Mouse (Mus musculus) forebrain, embryonic 10.5 days (tissue): Measurements from ENCODE around the gene Krt27. TPM values are rescaled to one million over a fixed set of nuclear protein-coding genes. Genes with fewer than 3 reads are reported as not detected.
A peak's percentile ranks its signal among the peaks of the same experiment; 100 is the strongest.

ENCODE experiments used
- DNase-seq: peaks from one replicate; pipeline ENCODE4 v3.0.0-alpha.2; 2017; ENCODE audit warnings: low spot score; ENCODE audit errors: extremely low spot score
- H3K27ac ChIP-seq: fragments of 300-500 bp; sonication (generic); 2 replicates; pipeline ENCODE4 v1.5.1; 2016; ENCODE audit warnings: mild to moderate bottlenecking
- H3K27me3 ChIP-seq: fragments of 300-500 bp; sonication (generic); 2 replicates; pipeline ENCODE4 v1.6.1; 2016; ENCODE audit warnings: mild to moderate bottlenecking; ENCODE audit not compliant: poor library complexity, severe bottlenecking
- H3K36me3 ChIP-seq: fragments of 300-500 bp; sonication (generic); replicated peaks from 2 replicates; pipeline ENCODE4 v1.6.1; 2016; ENCODE audit warnings: mild to moderate bottlenecking, moderate library complexity
- H3K4me1 ChIP-seq: fragments of 300-500 bp; sonication (generic); 2 replicates; pipeline ENCODE4 v1.6.1; 2016
- H3K4me3 ChIP-seq: fragments of 300-500 bp; sonication (generic); 2 replicates; pipeline ENCODE4 v1.5.1; 2016; ENCODE audit warnings: mild to moderate bottlenecking, moderate library complexity
- H3K9me3 ChIP-seq: fragments of 300-500 bp; sonication (generic); 2 replicates; pipeline ENCODE4 v1.6.1; 2016; ENCODE audit warnings: mild to moderate bottlenecking, moderate library complexity
- WGBS: fragments of 180-500 bp; shearing (Covaris S2); methylation state at CpG from one replicate; pipeline ENCODE4 v1.1.7; 2016; 5-methylcytosine and 5-hydroxymethylcytosine counted together
- polyA plus RNA-seq: library from polyadenylated mRNA; unstranded; fragments of >200 nt; fragmentation: Nextera tagmentation; extraction: Ambion mirVana; gene quantifications from 2 replicates; pipeline ENCODE4 v1.2.1, GENCODE M21; 2016

Gene Krt27
- polyA plus RNA-seq, 1 experiment from 2014 or later, result not detected

GRCm38 (mm10) chr11:99316543-99316942 lies 34.4 kb downstream of the Krt27 start:
- Histone ChIP-seq H3K36me3 (no peaks in the 10 kb centered on the region), H3K27me3 (no peaks in the 10 kb centered on the region), H3K9me3 (no peaks in the 10 kb centered on the region), H3K27ac (no peak overlapping the region), H3K4me3 (no peak overlapping the region), H3K4me1 (no peaks in the 10 kb centered on the region)
- 78% methylated on average over 8 of the region's 8 CpGs for WGBS
- DNase-seq, result no peak

GRCm38 (mm10) chr11:99314594-99314993 lies 36.3 kb downstream of the Krt27 start:
- Histone ChIP-seq H3K4me1 (no peaks in the 10 kb centered on the region), H3K4me3 (no peak overlapping the region), H3K9me3 (no peaks in the 10 kb centered on the region), H3K27ac (no peak overlapping the region), H3K36me3 (no peaks in the 10 kb centered on the region), H3K27me3 (no peaks in the 10 kb centered on the region)
- 89% methylated on average over 2 of the region's 2 CpGs for WGBS
- no peak for DNase-seq

DNA sequence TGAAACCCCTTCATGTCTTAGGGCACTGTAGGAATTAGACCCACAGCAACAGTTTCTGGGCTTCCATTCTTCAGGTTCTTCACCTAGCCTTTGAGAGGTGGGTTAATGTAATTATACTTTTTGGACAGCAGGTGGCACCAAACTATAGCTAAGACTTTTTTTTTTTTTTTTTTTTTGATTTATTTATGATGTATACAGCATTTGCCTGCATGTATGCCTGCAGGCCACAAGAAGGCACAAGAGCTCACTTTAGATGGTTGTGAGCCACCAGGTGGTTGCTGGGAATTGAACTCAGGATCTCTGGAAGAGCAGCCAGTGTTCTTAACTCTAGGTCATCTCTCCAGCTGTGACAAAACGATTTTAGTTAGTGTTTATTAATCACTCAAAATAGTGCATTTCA lies 40.0 kb downstream of the Krt27 start:
- no peaks in the 10 kb centered on the region for H3K4me1 ChIP-seq
- H3K27me3 ChIP-seq, result no peaks in the 10 kb centered on the region
- WGBS, result 84% methylated on average over 1 of the region's 1 CpGs
- H3K4me3 ChIP-seq, result no peak overlapping the region
- H3K9me3 ChIP-seq, result no peaks in the 10 kb centered on the region
- no peak overlapping the region for H3K27ac ChIP-seq
- DNase-seq, result no peak
- H3K36me3 ChIP-seq, result no peaks in the 10 kb centered on the region

- Histone ChIP-seq H3K27ac (no peak overlapping the region), H3K9me3 (0 out of 2 replicates have a peak, but pooled peaks cover 2% of the 10 kb centered on the region), H3K4me3 (no peak overlapping the region), H3K27me3 (no peaks in the 10 kb centered on the region), H3K4me1 (no peaks in the 10 kb centered on the region), H3K36me3 (no peaks in the 10 kb centered on the region)
- 50% methylated on average over 2 of the region's 2 CpGs for WGBS
- DNase-seq, result peak; percentile 53
Observed at GRCm38 (mm10) chr11:99307579-99307978, 43.3 kb downstream of the Krt27 start.

Other genes with a start within 250 kb of the Krt27 start
- gene Ccr7, start 196.0 kb downstream of the Krt27 start, polyA plus RNA-seq, result 0.25 and 0.30 TPM in 2 replicates
- 322 and 372 TPM in 2 replicates for gene Smarce1, start 120.1 kb downstream of the Krt27 start, polyA plus RNA-seq
- 0.07 and 0.12 TPM in 2 replicates for gene Krt222, start 107.0 kb downstream of the Krt27 start, polyA plus RNA-seq
- not detected in 2 replicates for gene Krt24, start 65.8 kb downstream of the Krt27 start, polyA plus RNA-seq
- not detected in 2 replicates for gene Krt25, start 28.2 kb downstream of the Krt27 start, polyA plus RNA-seq
- gene Krt26, start 13.1 kb downstream of the Krt27 start, polyA plus RNA-seq, result not detected in 2 replicates
- gene Krt28, start 23.8 kb upstream of the Krt27 start, polyA plus RNA-seq, result 0.22 and 0.36 TPM in 2 replicates
- gene Krt10, start 38.3 kb upstream of the Krt27 start, polyA plus RNA-seq, result 20.6 and 22.0 TPM in 2 replicates
- gene Krt12, start 71.2 kb upstream of the Krt27 start, polyA plus RNA-seq, result not detected in 2 replicates
- gene Krt20, start 87.0 kb upstream of the Krt27 start, polyA plus RNA-seq, result 0.35 and 0.64 TPM in 2 replicates
- 0.20 TPM in 1 of 2 replicates, not detected in the other for gene Krt23, start 142.0 kb upstream of the Krt27 start, polyA plus RNA-seq
- not detected in 2 replicates for gene Krt39, start 170.2 kb upstream of the Krt27 start, polyA plus RNA-seq
- not detected in 2 replicates for gene Krt40, start 192.1 kb upstream of the Krt27 start, polyA plus RNA-seq
- gene Krtap3-3, start 199.8 kb upstream of the Krt27 start, polyA plus RNA-seq, result not detected in 2 replicates
- gene Krtap3-2, start 205.7 kb upstream of the Krt27 start, polyA plus RNA-seq, result not detected in 2 replicates
- gene Gm11939, start 208.4 kb upstream of the Krt27 start, polyA plus RNA-seq, result not detected in 2 replicates
- not detected in 2 replicates for gene Krtap3-1, start 215.5 kb upstream of the Krt27 start, polyA plus RNA-seq
- not detected in 2 replicates for gene Krtap1-5, start 229.9 kb upstream of the Krt27 start, polyA plus RNA-seq
- gene Krtap1-4, start 232.6 kb upstream of the Krt27 start, polyA plus RNA-seq, result not detected in 2 replicates
- not detected in 2 replicates for gene Krtap1-3, start 240.2 kb upstream of the Krt27 start, polyA plus RNA-seq
- not detected in 2 replicates for gene Krtap9-3, start 247.0 kb upstream of the Krt27 start, polyA plus RNA-seq